Comparison of ENCODE assay signal across 8 mouse cellular contexts in genomic region chr17:51179195-51179953, GRCm38 (mm10). TPM values are rescaled to one million over a fixed set of nuclear protein-coding genes. Genes with fewer than 3 reads are reported as not detected.
DNase-seq lines count a peak whose midpoint lies in the region; ATAC-seq lines count a peak whose summit lies in the region.

Gene Tbc1d5, minus strand, starts transcription at chr17:51179352.

- DNase-seq in MEL-GATA-1-ER (ENCODE audit: extremely low read depth, low read depth), result peak; percentile 60
- DNase-seq in cerebellum, adult 8-10 months, result peak; percentile 96
- DNase-seq in forelimb bud, embryonic 11.5 days (ENCODE audit: low read depth, low spot score), result peak; percentile 78
- peak; percentile 81 for DNase-seq in layer of hippocampus, adult 9-10 months (ENCODE audit: low spot score)
- peak; percentile 85 for DNase-seq in ovary, postnatal 10 days (ENCODE audit: low spot score)
- peak; percentile 63 to 68 for DNase-seq in thymus, postnatal 10 days (ENCODE audit: low spot score in 2 of 2)

- no peaks in the 10 kb centered on the region for H3K36me3 ChIP-seq in lung, embryonic 16.5 days (ENCODE audit: control insufficient read depth, insufficient read depth, low read length)

- no peaks in the 10 kb centered on the region for H3K27me3 ChIP-seq in lung, embryonic 16.5 days (ENCODE audit: control insufficient read depth, insufficient read depth, low read depth, low read length)

- 2% methylated on average over 42 of the region's 54 CpGs for WGBS in lung, embryonic 16.5 days

- H3K9ac ChIP-seq in lung, embryonic 16.5 days (ENCODE audit: low read length), result peak within 1 kb of the TSS; percentile 81

- H3K4me3 ChIP-seq in lung, embryonic 16.5 days (ENCODE audit: low read length), result peak within 1 kb of the TSS; percentile 64

- peak within 1 kb of the TSS; percentile 96 for H3K27ac ChIP-seq in lung, embryonic 16.5 days (ENCODE audit: low read length)

- no peaks in the 10 kb centered on the region for H3K9me3 ChIP-seq in lung, embryonic 16.5 days (ENCODE audit: control insufficient read depth, low read length)

- ATAC-seq in hematopoietic stem cell, adult 5-6 weeks (replicated peaks in 1 of 2; ENCODE audit: insufficient read depth in 1 of 2, low FRiP score in 2 of 2, low TSS enrichment in 1 of 2, low read depth in 1 of 2, poor library complexity in 2 of 2, severe bottlenecking in 2 of 2), result peak; percentile 80 to 82
- peak; percentile 99 for ATAC-seq in lung, embryonic 16.5 days (ENCODE audit: low read depth)

- H3K4me2 ChIP-seq in lung, embryonic 16.5 days (ENCODE audit: low read depth, low read length), result peak within 1 kb of the TSS; percentile 80

- peaks cover 5% of the 10 kb centered on the region for H3K4me1 ChIP-seq in lung, embryonic 16.5 days (replicated peaks; ENCODE audit: control insufficient read depth, insufficient read depth, low read length)

RNA-seq across cellular contexts. Expression of gene Tbc1d5, which starts in this region (rescaled TPM):
- 60.4 and 72.2 TPM in 2 replicates for total RNA-seq in hematopoietic stem cell, adult 5-6 weeks (2017)
- 12.5 and 13.2 TPM in 2 replicates for polyA plus RNA-seq in lung, embryonic 16.5 days (2015; fragmentation: Nextera tagmentation; extraction: Ambion mirVana)

Comparison
In these comparisons a context has a peak if more than half of its experiments do, and no peak if none do; other contexts are left out.
1. Peak in every context shown above with its lines: DNase-seq, ATAC-seq, H3K4me3 ChIP-seq and H3K27ac ChIP-seq.